Mouse (Mus musculus) embryonic fibroblast, embryonic 13.5 days (primary cell): ENCODE measurements at regions not wholly inside any gene's neighbourhood (a gene's known extent, or its start where the extent isn't known, plus 50 kb on each side); places are given as distances from the start of the nearest gene placed in this dataset.

Experiments
- H3K27ac ChIP-seq: 2 replicates; pipeline ENCODE4 v1.5.1; 2012; ENCODE audit warnings: low read length, control low read depth, inconsistent platforms; ENCODE audit not compliant: insufficient read depth
- H3K4me1 ChIP-seq: 2 replicates; pipeline ENCODE4 v1.6.1; 2011; ENCODE audit warnings: low read length; ENCODE audit not compliant: control insufficient read depth, insufficient read depth
- H3K4me3 ChIP-seq: 2 replicates; pipeline ENCODE4 v1.5.1; 2011; ENCODE audit warnings: mild to moderate bottlenecking, control low read depth, low read length; ENCODE audit not compliant: insufficient read depth
- CTCF ChIP-seq: IDR thresholded peaks from 2 replicates; pipeline ENCODE4 v1.5.1; 2011; ENCODE audit warnings: mild to moderate bottlenecking, control low read depth, low read length, moderate library complexity, borderline replicate concordance; ENCODE audit not compliant: insufficient read depth
- POLR2A ChIP-seq: IDR thresholded peaks from 2 replicates; pipeline ENCODE4 v1.6.1; 2011; ENCODE audit warnings: low read depth, mild to moderate bottlenecking, control low read depth, low read length, moderate library complexity

- TF ChIP-seq POLR2A = no peak
- TF ChIP-seq CTCF = no peak
- H3K27ac ChIP-seq = no peak overlapping the region
- no peak overlapping the region for H3K4me3 ChIP-seq
- H3K4me1 ChIP-seq = no peaks in the 10 kb centered on the region
Measured at GRCm38 (mm10) chr7:67429008-67429873, 56.6 kb upstream of the Mef2a start.

GRCm38 (mm10) chr7:67428388-67428787, 55.7 kb upstream of the Mef2a start:
- H3K27ac ChIP-seq = no peak overlapping the region
- TF ChIP-seq POLR2A (no peak), CTCF (no peak)
- no peaks in the 10 kb centered on the region for H3K4me1 ChIP-seq
- no peak overlapping the region for H3K4me3 ChIP-seq

DNA sequence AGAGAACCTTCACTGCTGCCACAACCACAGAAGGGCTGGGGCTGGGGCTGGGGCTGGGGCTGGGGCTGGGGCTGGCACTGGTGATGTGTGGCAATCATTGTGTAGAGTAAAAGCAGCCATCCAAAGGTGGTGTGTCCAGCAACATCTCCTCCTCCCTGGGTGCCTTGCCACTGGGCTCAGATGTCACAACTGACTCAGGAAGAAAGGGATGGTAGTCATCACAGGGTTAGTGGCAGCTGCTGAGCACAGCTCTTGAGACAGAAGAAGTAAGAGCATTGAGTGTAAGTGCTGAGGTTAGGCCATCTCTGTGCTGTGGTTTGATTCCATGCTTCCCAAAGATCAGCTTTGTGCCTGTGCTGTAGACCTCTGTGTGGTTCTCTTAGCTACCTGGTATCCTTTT, 53.4 kb upstream of the Mef2a start:
- no peaks in the 10 kb centered on the region for H3K4me1 ChIP-seq
- TF ChIP-seq POLR2A (no peak), CTCF (no peak)
- H3K4me3 ChIP-seq = no peak overlapping the region
- no peak overlapping the region for H3K27ac ChIP-seq

- H3K4me1 ChIP-seq = no peaks in the 10 kb centered on the region
- TF ChIP-seq CTCF (no peak), POLR2A (no peak)
Measured at GRCm38 (mm10) chr7:67425581-67425980, 52.9 kb upstream of the Mef2a start.

GRCm38 (mm10) chr7:67424810-67425485, 52.3 kb upstream of the Mef2a start:
- Histone ChIP-seq H3K27ac (no peak overlapping the region), H3K4me1 (no peaks in the 10 kb centered on the region), H3K4me3 (no peak overlapping the region)
- no peak for TF ChIP-seq POLR2A
- no peak for TF ChIP-seq CTCF

More at GRCm38 (mm10) chr7:67425581-67425980, 52.9 kb upstream of the Mef2a start:
- H3K27ac ChIP-seq = no peak overlapping the region
- H3K4me3 ChIP-seq = no peak overlapping the region
